Mouse (Mus musculus) natural killer cell, adult 2 months (primary cell): ENCODE results near the gene Olfr577.

Source experiments
- DNase-seq, 2 experiments: peaks; one replicate each; pipeline ENCODE4 v3.0.0; 2022; ENCODE audit warnings: low spot score in 2 of 2

Gene Olfr577

GRCm38 (mm10) chr7:102975843-102976242, at the start of gene Olfr577:
Gene Olfr577, minus strand, starts transcription at chr7:102975943.
- no peak for DNase-seq

- no peak for DNase-seq
Measured at GRCm38 (mm10) chr7:102989224-102989623, 13.5 kb upstream of the Olfr577 start, which contains the start of gene Olfr578. Gene Olfr578, minus strand, starts transcription at chr7:102989324.

GRCm38 (mm10) chr7:102974399-102974798, 1.3 kb downstream of the Olfr577 start:
- no peak for DNase-seq

GRCm38 (mm10) chr7:102962360-102962759, 13.4 kb downstream of the Olfr577 start, which contains the start of gene Olfr576:
Gene Olfr576, plus strand, starts transcription at chr7:102962660.
- DNase-seq, result no peak

GRCm38 (mm10) chr7:102958593-102958992, 17.1 kb downstream of the Olfr577 start, which contains the start of gene Olfr575:
Gene Olfr575, minus strand, starts transcription at chr7:102958775.
- DNase-seq, result no peak

GRCm38 (mm10) chr7:102958137-102958536, 17.6 kb downstream of the Olfr577 start:
- no peak for DNase-seq

- DNase-seq, result no peak
Measured at GRCm38 (mm10) chr7:102950732-102951131, 25.0 kb downstream of the Olfr577 start.

GRCm38 (mm10) chr7:102948167-102948566, 27.6 kb downstream of the Olfr577 start, which contains the start of gene Olfr574:
Gene Olfr574, plus strand, starts transcription at chr7:102948467.
- no peak for DNase-seq

- DNase-seq, result no peak
Measured at GRCm38 (mm10) chr7:102943417-102943816, 32.3 kb downstream of the Olfr577 start.

GRCm38 (mm10) chr7:102942475-102942874, 33.3 kb downstream of the Olfr577 start, which contains the start of gene Olfr573-ps1:
Gene Olfr573-ps1, minus strand, starts transcription at chr7:102942575.
- no peak for DNase-seq

GRCm38 (mm10) chr7:102927105-102927504, 48.6 kb downstream of the Olfr577 start:
- no peak for DNase-seq

GRCm38 (mm10) chr7:102924109-102924508, 51.6 kb downstream of the Olfr577 start, which contains the start of gene Olfr572:
Gene Olfr572, plus strand, starts transcription at chr7:102924409.
- no peak for DNase-seq
